Mouse (Mus musculus): ENCODE measurements around the gene Slc23a2.
A peak's percentile ranks its signal among the peaks of the same experiment; 100 is the strongest.

Gene Slc23a2

GRCm38 (mm10) chr2:132053824-132054223, 91.1 kb downstream of the Slc23a2 start:
- DNase-seq (ENCODE audit: extremely low read depth, insufficient read length, low spot score): no peak

- DNase-seq (ENCODE audit: extremely low read depth, insufficient read length, low spot score): no peak
These were observed 93.1 kb downstream of the Slc23a2 start for GRCm38 (mm10) chr2:132051798-132052197.

GRCm38 (mm10) chr2:132049921-132050320, 95.0 kb downstream of the Slc23a2 start:
- DNase-seq (ENCODE audit: extremely low read depth, insufficient read length, low spot score): no peak

GRCm38 (mm10) chr2:132049491-132049890, 95.4 kb downstream of the Slc23a2 start:
- DNase-seq (ENCODE audit: extremely low read depth, insufficient read length, low spot score): no peak

- no peak for DNase-seq (ENCODE audit: extremely low read depth, insufficient read length, low spot score)
These were observed 96.7 kb downstream of the Slc23a2 start for GRCm38 (mm10) chr2:132048143-132048772.

GRCm38 (mm10) chr2:132047364-132047763, 97.5 kb downstream of the Slc23a2 start:
- no peak for DNase-seq (ENCODE audit: extremely low read depth, insufficient read length, low spot score)

- DNase-seq (ENCODE audit: extremely low read depth, insufficient read length, low spot score): no peak
These were observed 98.2 kb downstream of the Slc23a2 start for GRCm38 (mm10) chr2:132046659-132047058.

GRCm38 (mm10) chr2:132044320-132045274, 100.3 kb downstream of the Slc23a2 start:
- DNase-seq (ENCODE audit: extremely low read depth, insufficient read length, low spot score): no peak

- no peak for DNase-seq (ENCODE audit: extremely low read depth, insufficient read length, low spot score)
These were observed 101.7 kb downstream of the Slc23a2 start for GRCm38 (mm10) chr2:132043101-132043621.

- no peak for DNase-seq (ENCODE audit: extremely low read depth, insufficient read length, low spot score)
These were observed 105.0 kb downstream of the Slc23a2 start for GRCm38 (mm10) chr2:132039894-132040293.

- DNase-seq (ENCODE audit: extremely low read depth, insufficient read length, low spot score): no peak
These were observed 108.6 kb downstream of the Slc23a2 start for GRCm38 (mm10) chr2:132036326-132036725.

GRCm38 (mm10) chr2:132035470-132035835, 109.5 kb downstream of the Slc23a2 start:
- DNase-seq (ENCODE audit: extremely low read depth, insufficient read length, low spot score): no peak

GRCm38 (mm10) chr2:132034590-132035469, 110.1 kb downstream of the Slc23a2 start:
- no peak for DNase-seq (ENCODE audit: extremely low read depth, insufficient read length, low spot score)

GRCm38 (mm10) chr2:132031364-132032095, 113.4 kb downstream of the Slc23a2 start:
- DNase-seq (ENCODE audit: extremely low read depth, insufficient read length, low spot score): no peak

GRCm38 (mm10) chr2:132030418-132031363, 114.2 kb downstream of the Slc23a2 start:
- DNase-seq (ENCODE audit: extremely low read depth, insufficient read length, low spot score): no peak

- DNase-seq (ENCODE audit: extremely low read depth, insufficient read length, low spot score): peak; percentile 88
These were observed 115.1 kb downstream of the Slc23a2 start, which contains the start of gene Rassf2 for GRCm38 (mm10) chr2:132029646-132030417. Gene Rassf2, minus strand, starts transcription at chr2:132030258.

GRCm38 (mm10) chr2:132028894-132029605, 115.9 kb downstream of the Slc23a2 start:
- peak; percentile 29 for DNase-seq (ENCODE audit: extremely low read depth, insufficient read length, low spot score)
